ENCODE assay signal across 9 mouse cellular contexts in the genomic region with DNA sequence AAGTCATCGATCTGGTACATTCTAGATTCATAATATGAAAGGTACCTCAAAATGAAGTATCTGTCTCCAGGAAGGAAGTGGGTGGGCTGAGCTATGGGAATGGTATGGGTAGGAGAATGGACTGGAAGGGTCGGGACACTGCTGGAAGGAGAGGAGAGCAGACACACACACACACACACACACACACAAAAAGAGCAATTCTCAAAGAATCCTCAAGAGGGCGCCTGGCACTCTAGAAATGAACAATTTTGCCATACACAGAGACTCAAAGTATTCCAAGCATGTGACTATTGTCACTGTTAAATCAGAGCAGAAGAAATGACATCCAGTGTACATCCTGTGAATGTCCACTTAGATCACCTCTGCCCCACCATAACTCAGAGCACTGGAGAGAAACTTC. TPM values are rescaled to one million over a fixed set of nuclear protein-coding genes. Genes with fewer than 3 reads are reported as not detected.
A peak's percentile ranks its signal among the peaks of the same experiment; 100 is the strongest.
DNase-seq lines count a peak whose midpoint lies in the region; ATAC-seq and TF ChIP-seq lines count a peak whose summit lies in the region.
"Had no signal": no experiment of that assay in that cellular context is flagged by ENCODE, and none has a peak within 500 bp of the region (broad histone marks: within the 10 kb centered on the region; RNA-seq: fewer than 3 reads in every experiment).

No protein-coding gene starts in this region.

- WGBS in lung, embryonic 14.5 days = 28% methylated on average over 3 of the region's 3 CpGs

- H3K4me2 ChIP-seq in CH12.LX (ENCODE audit: insufficient read depth, low read depth, poor library complexity, severe bottlenecking) = no peak overlapping the region
- no peak overlapping the region for H3K4me2 ChIP-seq in lung, embryonic 14.5 days
- H3K4me2 ChIP-seq: limb, embryonic 13.5 days had no signal

- TF ChIP-seq POLR2A in CH12.LX (IDR thresholded peaks at IDR 0.05; ENCODE audit: low read depth, low read length) = no peak

- in situ Hi-C loops in CH12.LX (cut with MboI; ENCODE audit: low pct_ligation_motif_present, low pct_unique_long_range_greater_than_20kb, low sequenced_read_pairs) = no loop called here

- no peak overlapping the region for H3K9ac ChIP-seq in CH12.LX (ENCODE audit: insufficient read depth, low read depth)
- H3K9ac ChIP-seq in lung, embryonic 14.5 days = no peak overlapping the region
- H3K9ac ChIP-seq: limb, embryonic 13.5 days had no signal

- TF ChIP-seq EP300 in CH12.LX (IDR thresholded peaks at IDR 0.05; ENCODE audit: low read length) = no peak

- H3K79me2 ChIP-seq in CH12.LX (replicated peaks; ENCODE audit: control insufficient read depth, extremely low read depth, insufficient read depth, poor library complexity, severe bottlenecking) = no peaks in the 10 kb centered on the region

- H3K36me3 ChIP-seq in CH12.LX (replicated peaks in 1 of 2; ENCODE audit: control insufficient read depth in 1 of 2, insufficient read depth in 1 of 2, low read length in 1 of 2) = peaks cover 15 to 33% of the 10 kb centered on the region in 2 experiments
- H3K36me3 ChIP-seq in lung, embryonic 14.5 days (ENCODE audit: insufficient read depth) = peaks cover 6% of the 10 kb centered on the region

- H3K9me3 ChIP-seq in CH12.LX (replicated peaks; ENCODE audit: low read length) = no peaks in the 10 kb centered on the region
- no peaks in the 10 kb centered on the region for H3K9me3 ChIP-seq in lung, embryonic 14.5 days (ENCODE audit: low read depth, low read length)
- H3K9me3 ChIP-seq: limb, embryonic 13.5 days had no signal

- no peak overlapping the region for H3K27ac ChIP-seq in CH12.LX (ENCODE audit: insufficient read depth, low read depth)
- H3K27ac ChIP-seq in lung, embryonic 14.5 days (ENCODE audit: low read depth) = no peak overlapping the region
- H3K27ac ChIP-seq: limb, embryonic 13.5 days had no signal

- TF ChIP-seq RAD21 in CH12.LX (IDR thresholded peaks at IDR 0.05; ENCODE audit: low read depth, low read length) = peak; percentile 94

- no peaks in the 10 kb centered on the region for H3K4me1 ChIP-seq in CH12.LX (ENCODE audit: control insufficient read depth in 1 of 2, insufficient read depth in 2 of 2)
- no peaks in the 10 kb centered on the region for H3K4me1 ChIP-seq in lung, embryonic 14.5 days (ENCODE audit: insufficient read depth)
- H3K4me1 ChIP-seq: limb, embryonic 13.5 days had no signal

- peak; percentile 49; the same call in 1 of the 2 replicates for ATAC-seq in lung, embryonic 14.5 days (ENCODE audit: insufficient read depth)

- H3K27me3 ChIP-seq in CH12.LX (replicated peaks) = no peaks in the 10 kb centered on the region
- H3K27me3 ChIP-seq in lung, embryonic 14.5 days (ENCODE audit: insufficient read depth, low read length) = no peaks in the 10 kb centered on the region
- H3K27me3 ChIP-seq: limb, embryonic 13.5 days had no signal

- peak; percentile 66 to 97 for TF ChIP-seq CTCF in CH12.LX (conservative IDR thresholded peaks at IDR 0.05 in 1 of 2, IDR thresholded peaks at IDR 0.05 in 1 of 2; ENCODE audit: low read depth in 2 of 2, low read length in 2 of 2)
- peak; percentile 86 for TF ChIP-seq CTCF in lung, embryonic 14.5 days (IDR thresholded peaks at IDR 0.05; ENCODE audit: low read depth)

- dilution Hi-C loops in CH12.LX (cut with MboI; ENCODE audit: extremely low pct_ligation_motif_present, extremely low pct_unique_long_range_greater_than_20kb, low sequenced_read_pairs) = no loop called here

- no peak overlapping the region for H3K4me3 ChIP-seq in CH12.LX (replicated peaks in 1 of 3; ENCODE audit: low read depth in 2 of 3, low read length in 2 of 3, poor library complexity in 1 of 3)
- H3K4me3 ChIP-seq in lung, embryonic 14.5 days (ENCODE audit: low read depth, low read length) = no peak overlapping the region
- H3K4me3 ChIP-seq: limb, embryonic 13.5 days had no signal

- DNase-seq in gastrocnemius, postnatal 10 days = peak; percentile 42
- DNase-seq in gastrocnemius, postnatal 25 days = no peak
- DNase-seq in CH12.LX (ENCODE audit: extremely low read depth) = peak; percentile 80
- peak; percentile 39 to 54 for DNase-seq in cerebellum, postnatal 36 days
- DNase-seq in induced T-regulatory cell, adult 2 months (ENCODE audit: low read depth) = peak; percentile 83
- peak; percentile 90 for DNase-seq in lung, embryonic 14.5 days
- peak; percentile 86 for DNase-seq in retina, postnatal 1 day
- no peak for DNase-seq in urinary bladder, adult 2 months (ENCODE audit: low spot score)

TF ChIP-seq in CH12.LX, 34 proteins besides CTCF, POLR2A, EP300 and RAD21:
- no peak for TF ChIP-seq MXI1 (IDR thresholded peaks at IDR 0.05; ENCODE audit: low read depth, low read length)
- peak; percentile 58 for TF ChIP-seq BHLHE40 (IDR thresholded peaks at IDR 0.05; ENCODE audit: low read depth, low read length)
- TF ChIP-seq MAX (IDR thresholded peaks at IDR 0.05; ENCODE audit: low read length) = no peak
- TF ChIP-seq SMC3 (IDR thresholded peaks at IDR 0.05; ENCODE audit: low read depth, low read length) = peak; percentile 80
- TF ChIP-seq JUND (conservative IDR thresholded peaks at IDR 0.05; ENCODE audit: low read depth, low read length) = peak; percentile 36; the same call in 1 of the 2 replicates
- TF ChIP-seq ZC3H11A (IDR thresholded peaks at IDR 0.05; ENCODE audit: low read depth, low read length) = peak; percentile 56
- TF ChIP-seq E2F4 (IDR thresholded peaks at IDR 0.05; ENCODE audit: insufficient replicate concordance, low read depth, low read length) = no peak
- TF ChIP-seq MYC (IDR thresholded peaks at IDR 0.05; ENCODE audit: low read depth, low read length) = peak; percentile 52; the same call in 1 of the 2 replicates
- no peak for TF ChIP-seq CHD2 (IDR thresholded peaks at IDR 0.05; ENCODE audit: low read length)
- TF ChIP-seq TCF12 (IDR thresholded peaks at IDR 0.05; ENCODE audit: low read depth, low read length) = no peak
- no peak for TF ChIP-seq GABPA (IDR thresholded peaks at IDR 0.05; ENCODE audit: insufficient replicate concordance, low read depth, low read length)
- TF ChIP-seq PAX5 (IDR thresholded peaks at IDR 0.05; ENCODE audit: low read length) = no peak
- TF ChIP-seq ZNF384 (IDR thresholded peaks at IDR 0.05; ENCODE audit: low read depth, low read length) = no peak
- no peak for TF ChIP-seq ELF1 (IDR thresholded peaks at IDR 0.05; ENCODE audit: low read depth, low read length)
- TF ChIP-seq KAT2A (IDR thresholded peaks at IDR 0.05; ENCODE audit: insufficient replicate concordance, low read length) = no peak
- TF ChIP-seq USF1 (IDR thresholded peaks at IDR 0.05; ENCODE audit: low read depth, low read length) = no peak
- TF ChIP-seq MAFK (IDR thresholded peaks at IDR 0.05; ENCODE audit: insufficient replicate concordance, low read length) = no peak
- no peak for TF ChIP-seq ETS1 (conservative IDR thresholded peaks at IDR 0.05; ENCODE audit: low read depth, low read length)
- TF ChIP-seq SIN3A (IDR thresholded peaks at IDR 0.05; ENCODE audit: low read length) = no peak
- peak; percentile 74 for TF ChIP-seq IRF4 (IDR thresholded peaks at IDR 0.05; ENCODE audit: low read depth, low read length)

RNA-seq across cellular contexts. Expression of gene Osbpl7, which starts 22.1 kb away (rescaled TPM):
- total RNA-seq in gastrocnemius, postnatal 10 days (2021) = 1 to 10 TPM; 3.4 to 6.4 TPM
- 1 to 10 TPM; 2.5 to 3.2 TPM for total RNA-seq in gastrocnemius, postnatal 25 days (2021)
- total RNA-seq in CH12.LX (2012; rRNA removed) = 14.2 and 17.6 TPM in 2 replicates
- total RNA-seq in CH12.LX (2014; rRNA removed) = 6.6 and 7.4 TPM in 2 replicates
- polyA plus RNA-seq in CH12.LX (2012; ENCODE audit: insufficient read length, low read depth) = 22.1 and 24.4 TPM in 2 replicates
- polyA plus RNA-seq in lung, embryonic 14.5 days (2014; fragmentation: Nextera tagmentation; extraction: Ambion mirVana) = 6.3 and 12.8 TPM in 2 replicates
- polyA plus RNA-seq in urinary bladder, adult 2 months (2012; rRNA removed) = 10.8 and 11.7 TPM in 2 replicates

RNA-seq across cellular contexts. Expression of gene Mrpl10, which starts 31.2 kb away (rescaled TPM):
- total RNA-seq in gastrocnemius, postnatal 10 days (2021) = 10 to 100 TPM; 45.1 to 45.6 TPM
- 10 to 100 TPM; 37.6 to 43.0 TPM for total RNA-seq in gastrocnemius, postnatal 25 days (2021)
- total RNA-seq in CH12.LX (2012; rRNA removed) (111 and 119 TPM in 2 replicates), CH12.LX (2014; rRNA removed) (93.2 and 104 TPM in 2 replicates)
- polyA plus RNA-seq in CH12.LX (2012; ENCODE audit: insufficient read length, low read depth) = 110 and 132 TPM in 2 replicates
- 84.5 and 85.5 TPM in 2 replicates for polyA plus RNA-seq in lung, embryonic 14.5 days (2014; fragmentation: Nextera tagmentation; extraction: Ambion mirVana)
- 60.0 and 63.9 TPM in 2 replicates for polyA plus RNA-seq in urinary bladder, adult 2 months (2012; rRNA removed)

RNA-seq across cellular contexts. Expression of gene Lrrc46, which starts 31.3 kb away (rescaled TPM):
- total RNA-seq in gastrocnemius, postnatal 10 days (2021) = under 1 TPM in 1 of 2 experiments, not detected in 1; 0.16 TPM
- total RNA-seq in gastrocnemius, postnatal 25 days (2021) = under 1 TPM in 1 of 2 experiments, not detected in 1; 0.27 TPM
- 0.38 and 0.46 TPM in 2 replicates for total RNA-seq in CH12.LX (2012; rRNA removed)
- total RNA-seq in CH12.LX (2014; rRNA removed) = 0.23 TPM in 1 of 2 replicates, not detected in the other
- polyA plus RNA-seq in CH12.LX (2012; ENCODE audit: insufficient read length, low read depth) = 0.91 and 1.0 TPM in 2 replicates
- 1.1 and 1.5 TPM in 2 replicates for polyA plus RNA-seq in lung, embryonic 14.5 days (2014; fragmentation: Nextera tagmentation; extraction: Ambion mirVana)
- polyA plus RNA-seq in urinary bladder, adult 2 months (2012; rRNA removed) = 0.21 and 0.52 TPM in 2 replicates

RNA-seq across cellular contexts. Expression of gene Tbx21, which starts 42.6 kb away (rescaled TPM):
- 1 to 10 TPM; 1.3 to 1.7 TPM for total RNA-seq in gastrocnemius, postnatal 10 days (2021)
- under 1 TPM; 0.41 to 0.86 TPM for total RNA-seq in gastrocnemius, postnatal 25 days (2021)
- 0.08 TPM in 2 replicates for total RNA-seq in CH12.LX (2012; rRNA removed)
- not detected in 2 replicates for total RNA-seq in CH12.LX (2014; rRNA removed)
- 0.09 TPM in 1 of 2 replicates, not detected in the other for polyA plus RNA-seq in CH12.LX (2012; ENCODE audit: insufficient read length, low read depth)
- polyA plus RNA-seq in lung, embryonic 14.5 days (2014; fragmentation: Nextera tagmentation; extraction: Ambion mirVana) = not detected in 2 replicates
- 1.1 and 1.4 TPM in 2 replicates for polyA plus RNA-seq in urinary bladder, adult 2 months (2012; rRNA removed)

RNA-seq across cellular contexts. Expression of gene Scrn2, which starts 42.8 kb away (rescaled TPM):
- 10 to 100 TPM; 11.3 to 11.4 TPM for total RNA-seq in gastrocnemius, postnatal 10 days (2021)
- total RNA-seq in gastrocnemius, postnatal 25 days (2021) = 1 to 10 TPM; 9.3 to 9.4 TPM
- total RNA-seq in CH12.LX (2012; rRNA removed) (55.8 and 63.9 TPM in 2 replicates), CH12.LX (2014; rRNA removed) (34.5 and 37.5 TPM in 2 replicates)
- polyA plus RNA-seq in CH12.LX (2012; ENCODE audit: insufficient read length, low read depth) = 35.2 and 41.1 TPM in 2 replicates
- 24.5 and 30.2 TPM in 2 replicates for polyA plus RNA-seq in lung, embryonic 14.5 days (2014; fragmentation: Nextera tagmentation; extraction: Ambion mirVana)
- polyA plus RNA-seq in urinary bladder, adult 2 months (2012; rRNA removed) = 10.3 and 12.5 TPM in 2 replicates

Comparison
In these comparisons a context has a peak if more than half of its experiments do, and no peak if none do; other contexts are left out.
1. DNase-seq: peak in gastrocnemius, postnatal 10 days (single experiment), CH12.LX (single experiment), cerebellum, postnatal 36 days (2 of 2), induced T-regulatory cell, adult 2 months (single experiment), lung, embryonic 14.5 days (single experiment) and retina, postnatal 1 day (single experiment); none in gastrocnemius, postnatal 25 days (single experiment) and urinary bladder, adult 2 months (single experiment).